Mouse (Mus musculus): Measurements from ENCODE around the gene Agfg1. TPM values are rescaled to one million over a fixed set of nuclear protein-coding genes. Genes with fewer than 3 reads are reported as not detected.

Agfg1 gene
- total and polyA plus RNA-seq, 3 experiments = 27.9 to 29.8 (median 28.2) TPM

GRCm38 (mm10) chr1:82825256-82825655, 14.0 kb upstream of the Agfg1 start:
- 75% methylated on average over 2 of the region's 2 CpGs for WGBS
- Histone ChIP-seq H3K27ac (no peak overlapping the region), H3K36me3 (ENCODE audit: control insufficient read depth, insufficient read depth, low read length) (no peaks in the 10 kb centered on the region), H3K9ac (ENCODE audit: low read depth, low read length) (no peak overlapping the region), H3K79me2 (replicated peaks; ENCODE audit: control insufficient read depth, insufficient read depth, low read length) (no peaks in the 10 kb centered on the region), H3K27me3 (ENCODE audit: control insufficient read depth, insufficient read depth, low read length) (no peaks in the 10 kb centered on the region), H3K4me3 (no peak overlapping the region), H3K4me1 (ENCODE audit: control insufficient read depth, insufficient read depth, low read length) (no peaks in the 10 kb centered on the region)
- TF ChIP-seq EP300 (IDR thresholded peaks at IDR 0.05; ENCODE audit: insufficient read depth, low read depth, low read length) (no peak), CTCF (IDR thresholded peaks at IDR 0.05) (no peak), POLR2A (IDR thresholded peaks at IDR 0.05; ENCODE audit: insufficient read depth, low read depth, low read length) (no peak)
- no peak for DNase-seq
- intact Hi-C loops (cut with DNase I) = no loop called here

GRCm38 (mm10) chr1:82825783-82826182, 13.5 kb upstream of the Agfg1 start:
- no peaks in the 10 kb centered on the region for H3K36me3 ChIP-seq (ENCODE audit: control insufficient read depth, insufficient read depth, low read length)
- intact Hi-C loops (cut with DNase I) = no loop called here
- no peaks in the 10 kb centered on the region for H3K79me2 ChIP-seq (replicated peaks; ENCODE audit: control insufficient read depth, insufficient read depth, low read length)
- H3K4me3 ChIP-seq = no peak overlapping the region
- WGBS = 83% methylated on average over 7 of the region's 7 CpGs
- no peak for DNase-seq
- no peaks in the 10 kb centered on the region for H3K4me1 ChIP-seq (ENCODE audit: control insufficient read depth, insufficient read depth, low read length)
- TF ChIP-seq EP300 (IDR thresholded peaks at IDR 0.05; ENCODE audit: insufficient read depth, low read depth, low read length) = no peak
- no peak for TF ChIP-seq CTCF (IDR thresholded peaks at IDR 0.05)
- no peak for TF ChIP-seq POLR2A (IDR thresholded peaks at IDR 0.05; ENCODE audit: insufficient read depth, low read depth, low read length)
- no peaks in the 10 kb centered on the region for H3K27me3 ChIP-seq (ENCODE audit: control insufficient read depth, insufficient read depth, low read length)
- H3K27ac ChIP-seq = no peak overlapping the region
- H3K9ac ChIP-seq (ENCODE audit: low read depth, low read length) = no peak overlapping the region

- H3K9ac ChIP-seq (ENCODE audit: low read depth, low read length) = no peak overlapping the region
- H3K4me3 ChIP-seq = no peak overlapping the region
- no peak for DNase-seq
- no peak for TF ChIP-seq POLR2A (IDR thresholded peaks at IDR 0.05; ENCODE audit: insufficient read depth, low read depth, low read length)
- TF ChIP-seq EP300 (IDR thresholded peaks at IDR 0.05; ENCODE audit: insufficient read depth, low read depth, low read length) = no peak
- TF ChIP-seq CTCF (IDR thresholded peaks at IDR 0.05) = no peak
- intact Hi-C loops (cut with DNase I) = no loop called here
- H3K79me2 ChIP-seq (replicated peaks; ENCODE audit: control insufficient read depth, insufficient read depth, low read length) = no peaks in the 10 kb centered on the region
- H3K36me3 ChIP-seq (ENCODE audit: control insufficient read depth, insufficient read depth, low read length) = no peaks in the 10 kb centered on the region
- peaks cover 2% of the 10 kb centered on the region; the same call in 1 of the 2 replicates for H3K4me1 ChIP-seq (ENCODE audit: control insufficient read depth, insufficient read depth, low read length)
- WGBS = 53% methylated on average over 5 of the region's 5 CpGs
- no peaks in the 10 kb centered on the region for H3K27me3 ChIP-seq (ENCODE audit: control insufficient read depth, insufficient read depth, low read length)
- H3K27ac ChIP-seq = no peak overlapping the region
Measured at GRCm38 (mm10) chr1:82826911-82827310, 12.4 kb upstream of the Agfg1 start.

- Histone ChIP-seq H3K27me3 (ENCODE audit: control insufficient read depth, insufficient read depth, low read length) (no peaks in the 10 kb centered on the region), H3K4me3 (no peak overlapping the region), H3K79me2 (replicated peaks; ENCODE audit: control insufficient read depth, insufficient read depth, low read length) (no peaks in the 10 kb centered on the region), H3K36me3 (ENCODE audit: control insufficient read depth, insufficient read depth, low read length) (no peaks in the 10 kb centered on the region), H3K9ac (ENCODE audit: low read depth, low read length) (no peak overlapping the region), H3K4me1 (ENCODE audit: control insufficient read depth, insufficient read depth, low read length) (peaks cover 2% of the 10 kb centered on the region; the same call in 1 of the 2 replicates), H3K27ac (no peak overlapping the region)
- no peak for DNase-seq
- TF ChIP-seq EP300 (IDR thresholded peaks at IDR 0.05; ENCODE audit: insufficient read depth, low read depth, low read length) = no peak
- TF ChIP-seq POLR2A (IDR thresholded peaks at IDR 0.05; ENCODE audit: insufficient read depth, low read depth, low read length) = no peak
- no peak for TF ChIP-seq CTCF (IDR thresholded peaks at IDR 0.05)
- intact Hi-C loops (cut with DNase I) = no loop called here
- 85% methylated on average over 1 of the region's 1 CpGs for WGBS
Measured at GRCm38 (mm10) chr1:82830771-82831170, 8.5 kb upstream of the Agfg1 start.

- no peaks in the 10 kb centered on the region for H3K36me3 ChIP-seq (ENCODE audit: control insufficient read depth, insufficient read depth, low read length)
- DNase-seq = no peak
- H3K4me1 ChIP-seq (ENCODE audit: control insufficient read depth, insufficient read depth, low read length) = peaks cover 2% of the 10 kb centered on the region; the same call in 1 of the 2 replicates
- no peak overlapping the region for H3K4me3 ChIP-seq
- 15% methylated on average over 9 of the region's 9 CpGs for WGBS
- intact Hi-C loops (cut with DNase I) = no loop called here
- H3K9ac ChIP-seq (ENCODE audit: low read depth, low read length) = no peak overlapping the region
- no peaks in the 10 kb centered on the region for H3K79me2 ChIP-seq (replicated peaks; ENCODE audit: control insufficient read depth, insufficient read depth, low read length)
- H3K27me3 ChIP-seq (ENCODE audit: control insufficient read depth, insufficient read depth, low read length) = no peaks in the 10 kb centered on the region
- TF ChIP-seq POLR2A (IDR thresholded peaks at IDR 0.05; ENCODE audit: insufficient read depth, low read depth, low read length) = no peak
- no peak overlapping the region for H3K27ac ChIP-seq
Measured at GRCm38 (mm10) chr1:82831547-82832240, 7.6 kb upstream of the Agfg1 start.

- Histone ChIP-seq H3K4me3 (no peak overlapping the region), H3K36me3 (ENCODE audit: control insufficient read depth, insufficient read depth, low read length) (no peaks in the 10 kb centered on the region), H3K79me2 (replicated peaks; ENCODE audit: control insufficient read depth, insufficient read depth, low read length) (no peaks in the 10 kb centered on the region), H3K9ac (ENCODE audit: low read depth, low read length) (no peak overlapping the region), H3K27me3 (ENCODE audit: control insufficient read depth, insufficient read depth, low read length) (no peaks in the 10 kb centered on the region), H3K4me1 (ENCODE audit: control insufficient read depth, insufficient read depth, low read length) (peaks cover 2% of the 10 kb centered on the region; the same call in 1 of the 2 replicates), H3K27ac (no peak overlapping the region)
- no peak for DNase-seq
- no peak for TF ChIP-seq EP300 (IDR thresholded peaks at IDR 0.05; ENCODE audit: insufficient read depth, low read depth, low read length)
- no peak for TF ChIP-seq CTCF (IDR thresholded peaks at IDR 0.05)
- TF ChIP-seq POLR2A (IDR thresholded peaks at IDR 0.05; ENCODE audit: insufficient read depth, low read depth, low read length) = no peak
- intact Hi-C loops (cut with DNase I) = no loop called here
- 67% methylated on average over 11 of the region's 11 CpGs for WGBS
Measured at GRCm38 (mm10) chr1:82832495-82833021, 6.7 kb upstream of the Agfg1 start.

Measured in heart, adult 2 months (tissue).